Mouse (Mus musculus) C2C12 (cell line): Measurements from ENCODE around the gene Dhx35. TPM values are rescaled to one million over a fixed set of nuclear protein-coding genes. Genes with fewer than 3 reads are reported as not detected.

ENCODE experiments used
- H3K27me3 ChIP-seq: one replicate; pipeline ENCODE4 v1.6.1; 2011; ENCODE audit not compliant: control insufficient read depth, insufficient read depth, insufficient read length
- H3K36me3 ChIP-seq: one replicate; pipeline ENCODE4 v1.6.1; 2011; ENCODE audit not compliant: control insufficient read depth, insufficient read depth
- H3K4me3 ChIP-seq: one replicate; pipeline ENCODE4 v1.5.1; 2011; ENCODE audit warnings: mild to moderate bottlenecking, control low read depth; ENCODE audit not compliant: poor library complexity, insufficient read depth, severe bottlenecking
- H3K79me2 ChIP-seq: one replicate; pipeline ENCODE4 v1.6.1; 2011; ENCODE audit not compliant: control insufficient read depth, insufficient read depth
- H3K79me3 ChIP-seq: one replicate; pipeline ENCODE4 v1.6.1; 2011; ENCODE audit warnings: low read depth, control low read depth
- H3ac ChIP-seq: one replicate; pipeline ENCODE3; 2011; ENCODE audit warnings: low read depth; ENCODE audit not compliant: control insufficient read depth, insufficient read length
- CEBPB ChIP-seq: IDR thresholded peaks from one replicate; pipeline ENCODE4 v1.6.1; 2011; ENCODE audit warnings: low read depth, mild to moderate bottlenecking, control low read depth, moderate library complexity
- CTCF ChIP-seq: IDR thresholded peaks from one replicate; pipeline ENCODE4 v1.5.1; 2011; ENCODE audit not compliant: control insufficient read depth, insufficient read depth, insufficient read length
- FOSL1 ChIP-seq: IDR thresholded peaks from one replicate; pipeline ENCODE4 v1.8.0; 2011; ENCODE audit warnings: mild to moderate bottlenecking, low read length; ENCODE audit not compliant: poor library complexity, insufficient read depth, severe bottlenecking
- MAX ChIP-seq: IDR thresholded peaks from one replicate; pipeline ENCODE4 v1.6.1; 2011; ENCODE audit warnings: mild to moderate bottlenecking, control low read depth
- MYOD1 ChIP-seq: IDR thresholded peaks from one replicate; pipeline ENCODE4 v1.6.1; 2011; ENCODE audit warnings: low read depth; ENCODE audit not compliant: control insufficient read depth, insufficient read length
- MYOG ChIP-seq: IDR thresholded peaks from one replicate; pipeline ENCODE4 v1.6.1; 2011; ENCODE audit not compliant: control insufficient read depth, insufficient read length; ENCODE audit errors: extremely low read depth
- USF1 ChIP-seq: IDR thresholded peaks from one replicate; pipeline ENCODE4 v1.6.1; 2011; ENCODE audit warnings: low read depth, mild to moderate bottlenecking, control low read depth, moderate library complexity
- polyA plus RNA-seq: library from polyadenylated mRNA; unstranded; fragments of >200 nt; fragmentation: generic; extraction: Trizol; gene quantifications from one replicate; pipeline ENCODE4 v1.2.1, GENCODE M21; 2012; ENCODE audit warnings: missing spikeins

Dhx35 gene
- polyA plus RNA-seq, 1 experiment = 11.8 TPM

DNA sequence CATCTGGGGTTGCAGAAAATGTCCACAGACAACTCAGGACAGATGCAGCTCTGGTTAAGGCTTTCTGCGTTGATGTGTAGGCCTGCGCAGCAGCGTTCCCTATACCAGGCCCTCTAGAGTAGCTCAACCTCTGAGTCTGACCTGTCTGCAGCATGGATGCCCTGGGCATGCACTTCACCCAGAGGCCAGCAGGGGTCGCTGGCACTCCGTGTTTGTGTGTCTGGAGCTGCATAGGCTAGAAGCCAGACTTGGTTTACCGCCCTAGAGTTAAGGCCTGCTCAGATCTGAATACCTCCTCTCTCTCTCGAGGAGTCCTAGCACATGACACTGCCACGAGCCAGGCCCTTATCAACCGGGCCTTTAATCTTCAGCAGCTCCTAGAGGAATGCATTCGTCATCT, 70.8 kb downstream of the Dhx35 start:
- TF ChIP-seq CTCF = peak; percentile 88
- no peak for TF ChIP-seq MYOG
- TF ChIP-seq CEBPB = no peak
- H3K36me3 ChIP-seq = no peaks in the 10 kb centered on the region
- no peaks in the 10 kb centered on the region for H3K79me2 ChIP-seq
- no peaks in the 10 kb centered on the region for H3K27me3 ChIP-seq
- H3K79me3 ChIP-seq = no peaks in the 10 kb centered on the region
- H3K4me3 ChIP-seq = no peak overlapping the region
- no peak overlapping the region for H3ac ChIP-seq

GRCm38 (mm10) chr2:158886571-158886970, 92.0 kb downstream of the Dhx35 start:
- Histone ChIP-seq H3K79me3 (no peaks in the 10 kb centered on the region), H3K27me3 (no peaks in the 10 kb centered on the region), H3K79me2 (no peaks in the 10 kb centered on the region), H3K4me3 (no peak overlapping the region), H3ac (no peak overlapping the region), H3K36me3 (no peaks in the 10 kb centered on the region)
- TF ChIP-seq MYOD1 = no peak
- TF ChIP-seq CTCF = no peak
- no peak for TF ChIP-seq USF1
- no peak for TF ChIP-seq FOSL1
- TF ChIP-seq MYOG = no peak
- TF ChIP-seq CEBPB = no peak
- no peak for TF ChIP-seq MAX

DNA sequence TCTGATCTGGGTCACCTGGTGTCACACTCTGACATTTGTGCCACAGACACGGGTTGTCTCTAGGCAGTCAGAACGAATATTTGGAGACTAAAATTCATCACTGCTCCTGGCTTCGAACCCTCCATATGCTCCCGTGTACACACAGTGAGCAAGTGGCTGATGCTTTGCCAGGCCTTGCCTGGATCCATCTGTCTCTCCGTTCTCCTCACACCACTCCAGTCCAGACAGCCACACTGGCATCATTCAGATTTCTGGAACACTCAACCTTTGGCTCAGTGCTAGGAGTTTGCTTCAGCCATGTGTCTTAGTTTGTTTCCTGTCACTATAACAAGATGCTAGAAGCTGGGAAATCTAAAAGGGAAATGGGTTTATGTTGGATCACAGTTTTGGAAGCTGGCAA, 93.9 kb downstream of the Dhx35 start:
- no peak for TF ChIP-seq CEBPB
- TF ChIP-seq MYOD1 = no peak
- TF ChIP-seq MAX = no peak
- TF ChIP-seq FOSL1 = no peak
- TF ChIP-seq CTCF = no peak
- TF ChIP-seq MYOG = no peak
- no peak for TF ChIP-seq USF1
- H3K79me2 ChIP-seq = no peaks in the 10 kb centered on the region
- no peaks in the 10 kb centered on the region for H3K79me3 ChIP-seq
- no peak overlapping the region for H3K4me3 ChIP-seq
- no peak overlapping the region for H3ac ChIP-seq
- no peaks in the 10 kb centered on the region for H3K36me3 ChIP-seq
- H3K27me3 ChIP-seq = no peaks in the 10 kb centered on the region

- Histone ChIP-seq H3K36me3 (no peaks in the 10 kb centered on the region), H3K27me3 (no peaks in the 10 kb centered on the region), H3ac (no peak overlapping the region), H3K79me2 (no peaks in the 10 kb centered on the region), H3K4me3 (no peak overlapping the region), H3K79me3 (no peaks in the 10 kb centered on the region)
- TF ChIP-seq MYOG = no peak
- no peak for TF ChIP-seq MYOD1
- TF ChIP-seq USF1 = no peak
- no peak for TF ChIP-seq FOSL1
- TF ChIP-seq MAX = no peak
- TF ChIP-seq CTCF = no peak
- no peak for TF ChIP-seq CEBPB
Observed at GRCm38 (mm10) chr2:158889201-158889600, 94.6 kb downstream of the Dhx35 start.

DNA sequence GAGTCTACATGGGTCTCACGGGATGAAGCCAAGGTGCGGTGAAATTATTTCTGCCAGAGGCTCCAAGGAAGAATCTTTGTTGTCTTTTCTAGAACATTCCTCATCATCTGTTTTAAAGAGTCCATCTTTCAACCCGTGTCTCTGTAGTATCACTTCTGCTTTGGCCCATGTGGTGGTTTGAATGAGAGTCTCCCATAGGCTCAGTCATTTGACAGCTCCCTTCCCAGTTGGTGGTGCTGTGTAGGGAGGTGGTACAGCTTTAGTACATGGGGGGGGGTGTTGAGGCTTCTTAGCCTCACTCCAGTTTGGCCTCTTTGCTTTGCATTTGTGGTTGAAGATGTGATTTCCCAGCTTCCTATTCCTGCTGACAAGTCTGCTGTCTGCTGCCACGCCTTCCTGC, 96.7 kb downstream of the Dhx35 start:
- H3ac ChIP-seq = no peak overlapping the region
- no peaks in the 10 kb centered on the region for H3K36me3 ChIP-seq
- H3K79me3 ChIP-seq = no peaks in the 10 kb centered on the region
- TF ChIP-seq MYOG (no peak), MYOD1 (no peak), MAX (no peak), FOSL1 (no peak), CTCF (no peak), CEBPB (no peak), USF1 (no peak)
- H3K4me3 ChIP-seq = no peak overlapping the region
- H3K79me2 ChIP-seq = no peaks in the 10 kb centered on the region
- no peaks in the 10 kb centered on the region for H3K27me3 ChIP-seq

GRCm38 (mm10) chr2:158893171-158893853, 98.7 kb downstream of the Dhx35 start:
- TF ChIP-seq USF1 = no peak
- H3K27me3 ChIP-seq = no peaks in the 10 kb centered on the region
- H3K4me3 ChIP-seq = no peak overlapping the region
- H3K36me3 ChIP-seq = no peaks in the 10 kb centered on the region
- H3ac ChIP-seq = no peak overlapping the region
- H3K79me3 ChIP-seq = no peaks in the 10 kb centered on the region
- no peaks in the 10 kb centered on the region for H3K79me2 ChIP-seq
